Mouse (Mus musculus) heart, adult 8-10 months (tissue): Measurements from ENCODE around the gene Arntl. TPM values are rescaled to one million over a fixed set of nuclear protein-coding genes. Genes with fewer than 3 reads are reported as not detected.
A peak's percentile ranks its signal among the peaks of the same experiment; 100 is the strongest.

Experiments
- DNase-seq: peaks from one replicate; pipeline ENCODE4 v3.0.0; 2022; ENCODE audit warnings: low spot score
- total RNA-seq, 4 experiments: library from RNA; stranded (reverse); gene quantifications; 2 replicates each; pipeline ENCODE4 v1.2.4; 2022

Arntl gene
- 1 to 10 TPM; 2.6 to 8.9 (median 3.5) TPM for total RNA-seq

DNA sequence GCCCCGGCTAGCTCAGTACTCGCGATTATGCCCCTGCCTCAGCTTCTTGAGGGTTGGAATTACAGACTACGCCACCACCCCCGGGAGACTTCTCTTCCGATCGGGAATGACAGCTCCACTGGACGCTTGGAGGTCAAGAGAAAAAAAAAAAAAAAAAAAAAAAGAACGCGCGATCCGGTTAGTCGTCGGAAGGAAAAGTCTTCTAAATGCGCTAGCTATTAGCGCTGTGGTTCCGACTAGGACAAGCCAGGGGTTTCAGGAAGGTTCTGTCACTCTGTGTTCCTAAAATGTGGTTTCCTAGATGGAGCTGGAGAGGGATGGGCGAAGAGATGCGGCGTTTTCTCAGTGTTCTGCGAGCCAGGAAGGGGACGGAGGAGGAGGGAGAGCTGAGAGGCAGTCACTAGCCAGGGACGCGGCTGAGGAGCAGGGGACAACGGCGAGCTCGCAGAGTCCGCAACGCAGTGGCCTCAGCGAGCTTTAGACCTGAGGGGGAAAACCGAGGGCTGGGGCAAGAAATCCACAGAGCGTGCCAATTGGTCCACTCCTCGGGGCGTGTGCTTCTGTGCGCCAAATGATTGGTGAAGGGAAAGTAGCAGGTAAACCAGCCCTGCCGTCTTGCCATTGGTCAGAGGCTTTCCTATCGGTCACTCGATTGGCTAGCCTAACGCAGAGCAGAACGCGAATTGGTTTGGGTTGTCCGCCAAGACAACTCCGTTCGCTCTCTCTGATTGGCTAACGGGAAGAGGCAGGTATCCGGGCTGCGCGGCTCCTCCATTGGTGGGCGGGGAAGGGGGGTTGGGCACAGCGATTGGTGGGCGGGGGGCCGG lies at the start of gene Arntl:
Arntl (plus strand) TSS at position 822 of the 827 bp plus-strand sequence.
- peak; percentile 99 for DNase-seq

DNA sequence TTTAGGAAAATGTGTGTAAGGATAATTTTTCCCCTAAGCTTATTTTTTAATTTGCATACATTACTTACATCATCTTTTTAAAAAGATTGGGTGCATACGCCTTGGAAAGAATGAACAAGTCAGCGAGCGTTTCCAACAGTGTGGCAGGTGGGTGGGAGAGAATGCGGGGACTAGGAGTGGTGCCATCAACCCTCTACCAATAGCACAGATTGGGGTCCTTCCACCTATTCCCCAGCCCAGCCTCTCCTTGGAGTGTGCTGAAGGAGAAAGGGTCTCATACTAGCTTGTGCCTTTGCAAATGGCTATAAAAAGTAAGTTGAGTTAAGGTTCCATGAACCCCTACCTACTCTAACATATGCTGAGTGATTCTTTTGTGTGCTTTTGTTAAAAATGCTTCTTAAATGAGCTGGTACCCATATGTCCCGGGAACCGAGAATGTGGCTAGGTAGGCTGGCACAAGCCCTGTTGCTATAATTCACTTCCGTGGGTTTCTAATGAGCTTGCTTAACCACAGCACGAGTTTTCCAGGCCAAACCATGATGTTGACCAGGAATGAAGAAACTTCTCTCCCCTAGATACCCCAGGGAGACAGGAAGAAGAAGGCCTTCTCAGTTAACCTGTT lies 46.1 kb upstream of the Arntl start:
- no peak for DNase-seq

DNA sequence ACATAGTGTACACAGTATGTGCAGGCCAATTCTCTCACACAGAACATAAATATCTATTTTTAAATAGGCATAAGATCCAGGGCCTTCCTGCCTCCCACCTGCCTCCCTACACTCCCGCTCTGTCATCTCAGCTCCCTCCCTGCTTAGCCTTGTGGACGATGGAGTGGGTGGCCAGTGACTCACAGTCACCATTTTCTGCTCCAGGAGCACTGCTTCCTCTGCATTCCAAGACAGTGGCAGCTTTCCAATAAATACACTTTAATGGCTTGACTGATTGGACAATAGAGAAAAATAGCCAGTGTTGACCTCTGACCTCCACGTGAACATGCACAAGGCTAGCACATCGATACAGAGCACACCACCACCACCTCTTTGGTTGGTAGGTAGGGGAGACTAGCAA lies 42.5 kb upstream of the Arntl start:
- DNase-seq = peak; percentile 54

- DNase-seq = peak; percentile 50
These were observed 40.2 kb upstream of the Arntl start for GRCm38 (mm10) chr7:113167092-113167491.

DNA sequence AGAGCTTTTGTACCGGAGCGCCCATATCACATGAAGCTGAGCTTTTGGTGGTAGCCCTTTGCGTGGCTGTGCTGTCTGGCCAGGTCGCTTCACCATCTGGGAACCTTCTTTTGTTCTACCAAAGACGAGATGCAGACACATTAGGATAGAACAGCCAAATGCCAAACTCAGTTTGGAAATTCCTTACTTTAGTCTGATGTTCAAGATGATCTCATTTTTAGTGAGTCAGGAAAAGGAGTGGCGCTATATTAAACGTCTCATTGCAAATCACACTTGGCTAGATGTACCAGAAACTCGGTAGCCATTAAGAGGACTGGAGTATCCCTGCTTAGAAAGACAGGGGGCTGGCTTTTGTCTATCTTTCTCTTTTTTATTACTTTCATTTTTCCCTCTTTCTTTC lies 38.7 kb upstream of the Arntl start:
- no peak for DNase-seq

- DNase-seq = peak; percentile 69
These were observed 34.8 kb upstream of the Arntl start for GRCm38 (mm10) chr7:113172425-113172824.

DNA sequence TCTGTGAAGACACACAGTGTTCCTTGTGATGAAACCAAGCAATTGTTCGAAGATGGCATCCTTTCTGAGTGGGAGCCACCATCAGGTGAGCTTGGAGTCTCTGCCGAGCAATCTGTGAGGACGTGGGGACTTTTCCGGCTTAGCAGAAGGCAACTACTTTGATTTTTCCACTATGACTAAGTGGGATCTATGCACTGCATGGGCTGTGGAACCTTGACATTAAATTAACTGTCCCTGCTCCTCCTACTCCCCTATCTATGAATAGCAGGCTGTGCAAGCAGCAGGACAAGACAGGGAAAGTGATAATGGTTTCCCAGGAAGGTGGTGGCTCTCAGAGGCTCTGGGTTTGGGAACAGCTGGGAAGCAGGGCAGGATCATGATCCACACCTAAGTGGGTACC lies 31.8 kb upstream of the Arntl start:
- DNase-seq = no peak

DNA sequence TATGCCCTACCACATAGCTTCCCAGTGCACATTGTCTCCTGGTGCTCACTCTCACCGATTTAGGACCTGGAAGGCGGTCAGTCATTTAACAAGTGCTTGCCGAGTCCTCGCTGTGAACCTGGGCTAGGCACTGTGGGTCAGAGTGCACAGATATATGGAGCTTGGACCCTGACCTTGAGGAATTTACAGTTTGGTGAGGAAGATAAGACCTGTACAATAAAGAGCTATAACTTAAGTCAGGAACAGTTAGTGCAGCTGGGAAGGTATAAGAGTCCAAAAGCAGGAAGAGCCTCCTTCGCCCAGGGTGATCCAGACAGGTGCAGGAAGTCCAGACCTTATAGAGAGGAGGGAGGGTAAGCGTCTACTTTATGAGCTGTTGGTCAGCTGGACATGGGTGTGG lies 29.2 kb upstream of the Arntl start:
- no peak for DNase-seq

DNA sequence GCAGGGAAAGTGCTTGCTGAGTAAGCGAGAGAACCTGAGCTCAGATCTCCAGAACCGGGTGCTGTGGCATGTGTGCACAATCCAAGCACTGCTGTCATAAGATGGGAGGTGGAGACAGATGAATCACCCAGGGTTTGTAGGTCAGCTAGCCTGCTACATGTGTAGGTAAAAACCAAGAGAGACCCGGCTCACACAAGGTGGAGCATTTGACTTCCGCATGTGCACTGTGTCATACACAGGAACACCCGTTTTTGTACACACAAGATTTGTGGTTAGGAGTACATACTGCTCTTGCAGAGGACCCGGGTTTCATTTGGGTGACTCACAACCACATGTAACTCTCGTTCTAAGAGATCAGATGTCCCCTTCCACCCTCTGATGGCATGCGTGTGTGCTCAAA lies 23.5 kb upstream of the Arntl start:
- no peak for DNase-seq

DNA sequence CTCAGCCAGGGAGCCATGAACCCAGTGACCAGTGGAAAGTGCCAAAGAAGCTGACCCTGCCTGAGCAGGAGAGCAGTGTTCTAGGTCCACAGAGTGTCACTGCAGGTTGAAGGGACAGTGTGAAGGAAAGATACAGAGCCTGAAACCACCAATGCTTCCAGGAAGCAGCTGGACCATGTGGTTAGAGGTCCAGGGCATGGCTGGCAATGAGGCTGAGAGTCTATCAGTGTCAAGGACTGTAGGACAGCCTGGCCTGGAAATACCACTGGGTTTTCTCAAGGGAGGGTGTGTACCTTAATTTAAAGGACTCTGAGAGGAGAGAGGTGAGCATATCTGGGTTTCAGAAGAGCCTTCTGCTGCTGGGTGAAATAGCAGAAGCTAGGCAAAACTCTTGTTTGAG lies 22.2 kb upstream of the Arntl start:
- no peak for DNase-seq

GRCm38 (mm10) chr7:113186041-113186800 lies 21.0 kb upstream of the Arntl start:
- peak; percentile 83 for DNase-seq

DNA sequence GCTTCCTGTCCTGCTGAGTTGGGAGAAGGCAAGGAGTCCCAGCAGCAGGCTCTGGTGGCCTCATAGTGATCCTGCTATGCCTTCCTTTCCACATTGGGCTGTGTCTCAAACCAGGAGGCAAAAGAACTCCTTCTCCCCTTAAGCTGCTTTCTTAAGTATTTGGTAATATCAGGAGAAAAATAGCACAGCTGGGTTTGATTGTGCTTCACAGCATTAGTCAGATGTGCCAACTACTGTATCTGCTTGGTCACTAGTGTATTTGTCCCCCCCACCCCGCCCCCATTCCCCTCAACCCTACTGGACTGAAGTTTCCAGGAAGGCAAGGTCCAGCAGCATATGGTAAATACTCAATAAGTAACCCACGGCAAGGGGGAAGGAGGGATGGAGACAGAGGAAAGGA lies 19.2 kb upstream of the Arntl start:
- no peak for DNase-seq

GRCm38 (mm10) chr7:113188566-113188965 lies 18.7 kb upstream of the Arntl start:
- DNase-seq = no peak

DNA sequence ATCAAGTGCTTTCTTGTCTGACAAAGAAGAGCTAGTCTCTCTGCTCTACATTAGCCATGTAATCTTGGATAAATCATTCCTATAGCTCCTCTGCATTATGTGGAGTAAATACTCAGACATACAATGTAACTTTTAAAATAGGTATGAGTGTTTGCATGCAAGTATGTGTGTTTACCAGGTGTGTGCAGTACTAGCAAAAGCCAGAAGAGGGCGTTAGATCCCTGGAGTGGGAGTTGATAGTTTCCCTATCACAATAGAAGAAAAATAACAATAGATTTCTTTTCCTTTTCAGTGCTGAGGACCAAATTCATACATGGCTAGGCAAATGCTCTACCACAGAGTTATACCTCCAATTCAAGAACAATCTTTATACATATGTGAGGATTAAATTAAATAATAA lies 15.5 kb upstream of the Arntl start:
- no peak for DNase-seq

GRCm38 (mm10) chr7:113192714-113193365 lies 14.4 kb upstream of the Arntl start:
- DNase-seq = no peak

DNA sequence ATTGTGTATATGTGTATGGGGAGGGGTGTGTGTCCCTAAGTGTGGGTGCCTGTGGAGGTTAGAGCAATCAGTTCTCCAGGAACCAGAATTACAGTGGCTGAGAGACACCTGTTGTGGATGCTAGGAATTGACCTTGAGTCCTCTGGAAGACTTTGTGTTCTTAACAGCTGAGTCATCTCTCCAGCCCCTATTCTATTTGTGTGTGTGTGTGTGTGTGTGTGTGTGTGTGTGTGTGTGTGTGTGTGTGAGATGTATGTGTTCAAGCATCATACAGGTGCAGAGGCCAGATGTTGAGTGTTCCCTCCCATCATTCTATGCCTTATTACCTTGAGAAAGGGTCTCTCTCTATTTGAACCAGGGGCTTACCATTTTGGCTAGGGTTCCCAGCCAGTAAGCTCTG lies 13.4 kb upstream of the Arntl start:
- DNase-seq = no peak

GRCm38 (mm10) chr7:113195271-113195670 lies 12.0 kb upstream of the Arntl start:
- no peak for DNase-seq

DNA sequence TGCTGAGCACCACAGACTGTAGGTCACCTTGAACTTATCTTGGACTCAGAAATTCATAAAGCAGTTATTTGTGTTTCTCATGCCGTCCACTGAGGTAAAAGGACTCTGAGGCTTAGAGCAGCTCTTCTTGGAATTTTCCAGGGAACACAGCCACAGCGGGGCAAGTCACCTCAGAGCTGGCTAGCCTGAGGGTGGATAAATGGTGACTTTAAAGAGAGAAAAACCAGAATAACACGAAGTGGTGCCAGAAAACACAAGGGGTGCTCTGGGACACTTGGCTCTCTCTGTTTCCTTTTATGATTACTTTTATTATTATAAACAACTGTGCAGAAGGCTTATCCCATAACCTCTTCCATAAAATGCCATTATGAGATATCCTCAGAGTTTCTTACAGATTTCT lies 11.1 kb upstream of the Arntl start:
- no peak for DNase-seq

DNA sequence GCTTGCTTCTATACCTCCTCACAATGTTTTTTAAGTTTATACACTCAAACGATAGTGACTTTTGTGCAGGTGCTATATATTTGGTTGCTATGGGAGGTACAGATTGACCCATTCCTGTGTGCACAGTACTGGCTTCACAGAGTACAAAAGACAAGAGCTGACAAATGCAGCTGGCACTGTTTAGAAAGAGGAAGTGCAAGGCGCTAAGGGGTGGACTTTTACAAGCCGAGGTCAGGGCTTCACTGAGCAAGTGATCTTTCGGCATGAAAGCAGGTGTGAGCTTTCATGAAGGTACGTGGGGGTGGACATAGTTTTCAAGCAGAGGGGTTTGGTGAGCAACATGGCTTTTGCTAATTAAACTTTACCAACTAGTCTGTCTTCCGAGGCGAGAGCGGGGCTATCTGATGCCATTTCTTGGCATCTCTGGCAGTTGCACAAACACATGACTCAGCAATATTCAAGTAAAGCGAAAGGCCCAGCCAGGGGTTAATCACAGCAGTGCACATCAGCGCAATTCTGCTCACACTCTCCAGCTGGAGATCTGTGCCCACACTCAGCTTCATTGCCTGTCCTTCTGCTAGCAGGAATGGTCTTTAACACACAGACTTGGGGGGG lies 10.0 kb upstream of the Arntl start:
- DNase-seq = no peak

DNA sequence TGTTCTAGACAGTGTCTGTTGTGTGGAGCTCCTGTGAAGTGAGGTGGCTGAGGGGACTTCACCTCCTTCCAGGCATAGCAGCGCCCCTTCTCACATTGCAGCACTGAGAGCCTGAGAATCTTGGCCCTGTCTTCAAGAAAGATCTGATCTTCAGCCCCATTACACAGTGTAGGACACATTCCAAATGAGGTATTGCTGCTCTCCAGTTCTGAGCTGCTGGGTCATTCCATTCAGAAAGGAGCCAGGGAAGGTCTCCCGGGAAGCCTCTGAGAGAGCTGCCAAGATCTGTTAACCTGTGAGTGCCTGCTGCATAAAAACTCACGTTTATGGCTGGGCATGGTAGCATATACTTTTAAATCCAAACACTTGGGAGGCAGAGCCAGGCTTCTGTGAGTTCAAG lies 5.7 kb upstream of the Arntl start:
- no peak for DNase-seq
